Mouse (Mus musculus): ENCODE data around the gene Azi2. TPM values are rescaled to one million over a fixed set of nuclear protein-coding genes. Genes with fewer than 3 reads are reported as not detected.

Gene Azi2
- polyA plus RNA-seq (2015; fragmentation: Illumina TruSeq; extraction: RNeasy Lipid Tissue Mini Kit (QIAGEN cat#74804); ENCODE audit: insufficient read depth, low read depth, low replicate concordance): 16.2 TPM

DNA sequence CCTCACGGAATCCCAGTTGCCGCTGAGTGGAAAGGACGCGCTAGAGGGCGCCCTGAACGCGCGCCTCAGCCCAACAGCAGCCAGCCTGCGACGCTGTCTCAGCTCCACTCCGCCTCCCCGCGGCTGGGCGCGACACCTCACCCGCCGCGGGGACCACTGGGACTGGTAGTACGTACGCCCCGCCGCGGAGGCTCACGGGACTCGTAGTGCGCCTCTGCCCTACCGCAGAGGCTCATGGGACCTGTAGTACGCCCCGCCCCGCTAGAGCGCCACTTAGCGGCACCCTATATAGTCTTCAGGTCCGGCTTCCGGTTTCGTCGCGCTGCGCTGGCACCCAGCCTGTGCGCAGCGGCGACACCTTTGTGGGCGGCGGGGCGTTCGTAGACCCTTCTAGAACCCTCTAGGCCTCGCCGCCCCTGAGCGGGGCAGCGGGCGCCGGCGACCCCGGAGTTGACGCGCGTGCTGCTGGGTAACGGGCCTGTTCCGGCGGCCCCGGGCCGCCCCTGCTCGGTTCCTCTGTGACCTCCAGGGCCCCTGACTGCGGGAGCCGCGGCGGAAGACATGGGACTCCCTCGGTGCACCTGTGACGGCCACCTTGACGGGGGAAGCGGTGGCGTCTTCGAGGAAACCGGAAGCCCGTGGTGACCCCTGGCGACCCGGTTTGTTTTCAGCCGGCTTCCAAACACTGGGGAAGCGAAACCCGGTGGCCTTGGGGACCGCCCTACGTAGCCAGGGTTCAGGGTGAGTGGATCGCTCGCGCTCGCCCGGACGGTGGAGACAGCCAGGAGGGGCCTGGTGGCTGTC lies at the start of gene Azi2:
Gene Azi2, plus strand, starts transcription at position 282 of the 804 bp plus-strand sequence.

Other genes with a start within 250 kb of the Azi2 start
- 2.2 TPM for gene Cmc1, start 109.7 kb downstream of the Azi2 start, polyA plus RNA-seq (2015; fragmentation: Illumina TruSeq; extraction: RNeasy Lipid Tissue Mini Kit (QIAGEN cat#74804); ENCODE audit: insufficient read depth, low read depth, low replicate concordance)